In the genomic region with DNA sequence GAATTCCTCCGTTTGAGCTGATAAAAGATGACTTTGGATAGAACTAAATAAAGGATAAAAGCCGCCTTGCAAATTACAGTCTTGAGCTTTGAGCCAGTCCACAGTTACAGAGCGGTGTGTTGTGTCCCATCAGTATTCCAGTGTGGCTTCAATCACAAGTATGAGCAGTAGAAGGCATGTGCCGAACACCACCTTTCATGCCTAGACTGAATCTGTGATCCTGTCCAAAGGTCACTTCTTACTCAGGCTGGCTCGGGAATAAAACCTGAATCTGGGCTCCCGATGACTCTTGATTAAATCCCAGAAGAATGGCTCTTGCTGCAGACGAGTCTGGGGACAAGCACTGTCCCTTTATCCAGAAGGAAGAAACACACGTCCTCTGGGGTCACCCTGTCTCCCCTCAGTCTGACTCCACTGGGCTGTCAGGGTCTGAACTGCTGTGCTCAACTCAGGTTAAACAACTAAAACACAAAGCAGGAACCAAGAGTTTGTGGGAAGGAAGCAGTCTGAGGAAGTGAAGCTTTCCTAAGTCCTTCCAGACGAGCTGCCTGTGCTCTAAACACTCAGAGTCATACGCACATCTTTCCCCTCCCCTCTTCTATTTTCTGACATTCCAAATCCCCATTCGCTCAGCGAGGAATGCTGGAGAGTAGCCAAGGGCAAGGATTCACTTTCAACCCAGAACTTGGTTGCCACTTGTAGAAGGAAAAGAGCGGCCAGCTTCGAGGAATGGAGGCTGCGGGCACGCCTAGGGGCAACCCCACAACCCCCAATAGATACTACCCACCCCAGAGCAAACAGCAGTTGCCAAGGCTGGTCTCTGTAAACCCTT, we compare ENCODE assay signal across 9 mouse cellular contexts.
DNase-seq lines count a peak whose midpoint lies in the region; ATAC-seq and TF ChIP-seq lines count a peak whose summit lies in the region.
"Had no signal": no experiment of that assay in that cellular context is flagged by ENCODE, and none has a peak within 500 bp of the region (broad histone marks: within the 10 kb centered on the region; RNA-seq: fewer than 3 reads in every experiment).

No protein-coding gene starts in this region.

- DNase-seq in forebrain, postnatal 0 days = no peak
- peak; percentile 70 to 82 for DNase-seq in adrenal gland, postnatal 36 days
- peak; percentile 83 for DNase-seq in heart, adult 8-10 months (ENCODE audit: low spot score)
- peak; percentile 84 for DNase-seq in kidney, postnatal 0 days (ENCODE audit: low spot score)
- peak; percentile 79 to 84 for DNase-seq in lung, postnatal 4 days
- no peak for DNase-seq in right cerebral cortex, postnatal 36 days (ENCODE audit: low spot score in 2 of 2)

- 0 out of 2 replicates have a peak overlapping the region, but pooled peaks have one; percentile 26 for H3K9ac ChIP-seq in forebrain, embryonic 12.5 days
- H3K9ac ChIP-seq in forebrain, postnatal 0 days = no peak overlapping the region; the same call in 1 of the 2 replicates
- H3K9ac ChIP-seq in kidney, postnatal 0 days (ENCODE audit: low read depth, low read length) = peak overlapping the region; percentile 5; the same call in 1 of the 2 replicates
- H3K9ac ChIP-seq in midbrain, embryonic 13.5 days (replicated peaks) = no peak overlapping the region

- 0 out of 2 replicates have a peak overlapping the region, but pooled peaks have one; percentile 10 for H3K4me2 ChIP-seq in forebrain, embryonic 12.5 days
- H3K4me2 ChIP-seq in forebrain, postnatal 0 days (ENCODE audit: low read depth) = no peak overlapping the region
- peak overlapping the region; percentile 38 for H3K4me2 ChIP-seq in kidney, postnatal 0 days (ENCODE audit: low read length)
- H3K4me2 ChIP-seq in midbrain, embryonic 13.5 days (replicated peaks) = no peak overlapping the region

- H3K9me3 ChIP-seq in forebrain, embryonic 12.5 days = 0 out of 2 replicates have a peak, but pooled peaks cover 5% of the 10 kb centered on the region
- H3K9me3 ChIP-seq in forebrain, postnatal 0 days (ENCODE audit: low read length) = no peaks in the 10 kb centered on the region
- H3K9me3 ChIP-seq in kidney, postnatal 0 days (replicated peaks; ENCODE audit: low read length) = no peaks in the 10 kb centered on the region
- no peaks in the 10 kb centered on the region for H3K9me3 ChIP-seq in midbrain, embryonic 13.5 days

- peaks cover 26% of the 10 kb centered on the region for H3K4me1 ChIP-seq in forebrain, embryonic 12.5 days
- H3K4me1 ChIP-seq in forebrain, postnatal 0 days (ENCODE audit: insufficient read depth) = no peaks in the 10 kb centered on the region; the same call in 1 of the 2 replicates
- peaks cover 4% of the 10 kb centered on the region; the same call in 1 of the 2 replicates for H3K4me1 ChIP-seq in kidney, postnatal 0 days (replicated peaks; ENCODE audit: insufficient read depth, low read length)
- peaks cover 25% of the 10 kb centered on the region for H3K4me1 ChIP-seq in midbrain, embryonic 13.5 days (replicated peaks)

- no peak for TF ChIP-seq CTCF in forebrain, postnatal 0 days (IDR thresholded peaks at IDR 0.05; ENCODE audit: low read depth)
- no peak for TF ChIP-seq CTCF in kidney, postnatal 0 days (IDR thresholded peaks at IDR 0.05; ENCODE audit: low read depth)

- H3K27me3 ChIP-seq in forebrain, embryonic 12.5 days = no peaks in the 10 kb centered on the region
- no peaks in the 10 kb centered on the region for H3K27me3 ChIP-seq in forebrain, postnatal 0 days (ENCODE audit: insufficient read depth, low read length)
- no peaks in the 10 kb centered on the region for H3K27me3 ChIP-seq in kidney, postnatal 0 days (ENCODE audit: insufficient read depth, low read length)
- H3K27me3 ChIP-seq in midbrain, embryonic 13.5 days = no peaks in the 10 kb centered on the region

- H3K27ac ChIP-seq in forebrain, embryonic 12.5 days = peak overlapping the region; percentile 1; the same call in 1 of the 2 replicates
- no peak overlapping the region for H3K27ac ChIP-seq in forebrain, postnatal 0 days (ENCODE audit: low read depth, low read length)
- H3K27ac ChIP-seq in kidney, postnatal 0 days = peak overlapping the region; percentile 57
- H3K27ac ChIP-seq in midbrain, embryonic 13.5 days = no peak overlapping the region

- no peak overlapping the region for H3K4me3 ChIP-seq in forebrain, embryonic 12.5 days (replicated peaks)
- H3K4me3 ChIP-seq in forebrain, postnatal 0 days (ENCODE audit: low read depth, low read length) = no peak overlapping the region
- H3K4me3 ChIP-seq in kidney, postnatal 0 days (replicated peaks; ENCODE audit: low read depth, low read length) = peak overlapping the region; percentile 21; the same call in 1 of the 2 replicates
- H3K4me3 ChIP-seq in midbrain, embryonic 13.5 days (replicated peaks) = no peak overlapping the region
- H3K4me3 ChIP-seq: erythroblast, embryonic 14.5 days had no signal

- peaks cover 8% of the 10 kb centered on the region for H3K36me3 ChIP-seq in forebrain, embryonic 12.5 days (replicated peaks)
- H3K36me3 ChIP-seq in forebrain, postnatal 0 days (ENCODE audit: insufficient read depth) = no peaks in the 10 kb centered on the region
- no peaks in the 10 kb centered on the region for H3K36me3 ChIP-seq in kidney, postnatal 0 days (ENCODE audit: insufficient read depth, low read length)
- peaks cover 7% of the 10 kb centered on the region; the same call in 1 of the 2 replicates for H3K36me3 ChIP-seq in midbrain, embryonic 13.5 days

- no peak for ATAC-seq in forebrain, embryonic 12.5 days (ENCODE audit: low FRiP score)
- ATAC-seq in forebrain, postnatal 0 days = no peak
- no peak for ATAC-seq in kidney, postnatal 0 days (replicated peaks; ENCODE audit: low FRiP score, low read depth)
- no peak for ATAC-seq in midbrain, embryonic 13.5 days

- 65% methylated on average over 16 of the region's 16 CpGs for WGBS in forebrain, embryonic 12.5 days
- 43% methylated on average over 16 of the region's 16 CpGs for WGBS in forebrain, postnatal 0 days
- 46% methylated on average over 16 of the region's 16 CpGs for WGBS in kidney, postnatal 0 days
- 57% methylated on average over 16 of the region's 16 CpGs for WGBS in midbrain, embryonic 13.5 days

Comparison
In these comparisons a context has a peak if more than half of its experiments do, and no peak if none do; other contexts are left out.
1. H3K27ac ChIP-seq: peak in forebrain, embryonic 12.5 days (single experiment) and kidney, postnatal 0 days (single experiment); none in forebrain, postnatal 0 days (single experiment) and midbrain, embryonic 13.5 days (single experiment).
2. H3K4me2 ChIP-seq: peak in forebrain, embryonic 12.5 days (single experiment) and kidney, postnatal 0 days (single experiment); none in forebrain, postnatal 0 days (single experiment) and midbrain, embryonic 13.5 days (single experiment).
3. H3K9ac ChIP-seq: peak in forebrain, embryonic 12.5 days (single experiment) and kidney, postnatal 0 days (single experiment); none in forebrain, postnatal 0 days (single experiment) and midbrain, embryonic 13.5 days (single experiment).
4. DNase-seq: peak in adrenal gland, postnatal 36 days (2 of 2), heart, adult 8-10 months (single experiment), kidney, postnatal 0 days (single experiment) and lung, postnatal 4 days (2 of 2); none in forebrain, postnatal 0 days (single experiment) and right cerebral cortex, postnatal 36 days (0 of 2).